Mouse (Mus musculus): ENCODE results near the gene Tspan9.

Tspan9 gene

GRCm38 (mm10) chr6:128102296-128102999, 40.9 kb downstream of the Tspan9 start:
- CTCF ChIA-PET = no interaction called here

GRCm38 (mm10) chr6:128099871-128100270, 43.5 kb downstream of the Tspan9 start:
- CTCF ChIA-PET = no interaction called here

- CTCF ChIA-PET = no interaction called here
Observed at GRCm38 (mm10) chr6:128099190-128099589, 44.2 kb downstream of the Tspan9 start.

GRCm38 (mm10) chr6:128096521-128096920, 46.9 kb downstream of the Tspan9 start:
- CTCF ChIA-PET = interaction anchor here (0.7 kb wide), 1 partner anchor 567 kb away, joined by 10 read pairs; no protein-coding TSS in a partner anchor

GRCm38 (mm10) chr6:128095906-128096305, 47.5 kb downstream of the Tspan9 start:
- CTCF ChIA-PET = interaction anchor here (0.7 kb wide), 1 partner anchor 566 kb away, joined by 10 read pairs; no protein-coding TSS in a partner anchor

- CTCF ChIA-PET = no interaction called here
Observed at GRCm38 (mm10) chr6:128095131-128095530, 48.3 kb downstream of the Tspan9 start.

GRCm38 (mm10) chr6:128093856-128094628, 49.4 kb downstream of the Tspan9 start:
- CTCF ChIA-PET = no interaction called here

- CTCF ChIA-PET = no interaction called here
Observed at GRCm38 (mm10) chr6:128092621-128093020, 50.8 kb downstream of the Tspan9 start.

- CTCF ChIA-PET = no interaction called here
Observed at GRCm38 (mm10) chr6:128091833-128092166, 51.6 kb downstream of the Tspan9 start.

GRCm38 (mm10) chr6:128090985-128091832, 52.2 kb downstream of the Tspan9 start:
- CTCF ChIA-PET = no interaction called here

- CTCF ChIA-PET = no interaction called here
Observed at GRCm38 (mm10) chr6:128089770-128090702, 53.4 kb downstream of the Tspan9 start.

GRCm38 (mm10) chr6:128088746-128089523, 54.5 kb downstream of the Tspan9 start:
- CTCF ChIA-PET = no interaction called here

GRCm38 (mm10) chr6:128085488-128086066, 57.8 kb downstream of the Tspan9 start:
- CTCF ChIA-PET = no interaction called here

- CTCF ChIA-PET = no interaction called here
Observed at GRCm38 (mm10) chr6:128083305-128083704, 60.1 kb downstream of the Tspan9 start.

- CTCF ChIA-PET = no interaction called here
Observed at GRCm38 (mm10) chr6:128081781-128082180, 61.6 kb downstream of the Tspan9 start.

- CTCF ChIA-PET = no interaction called here
Observed at GRCm38 (mm10) chr6:128081293-128081692, 62.1 kb downstream of the Tspan9 start.

- CTCF ChIA-PET = no interaction called here
Observed at GRCm38 (mm10) chr6:128079576-128080224, 63.7 kb downstream of the Tspan9 start.

GRCm38 (mm10) chr6:128078508-128078907, 64.9 kb downstream of the Tspan9 start:
- CTCF ChIA-PET = no interaction called here
